Mouse (Mus musculus) heart, adult 2 months (tissue): ENCODE results near the gene Abcc1. TPM values are rescaled to one million over a fixed set of nuclear protein-coding genes. Genes with fewer than 3 reads are reported as not detected.

Source experiments
- DNase-seq, 2 experiments: peaks; one replicate each; pipeline ENCODE4 v3.0.0; 2021
- H3K27ac ChIP-seq: fragments of 200-600 bp; 2 replicates; pipeline ENCODE4 v1.8.1; 2022
- H3K27me3 ChIP-seq: fragments of 200-500 bp; 2 replicates; pipeline ENCODE4 v1.6.1; 2012; ENCODE audit warnings: mild to moderate bottlenecking, low read length, inconsistent platforms, mixed read lengths; ENCODE audit not compliant: control insufficient read depth, insufficient read depth
- H3K36me3 ChIP-seq: fragments of 200-500 bp; 2 replicates; pipeline ENCODE4 v1.6.1; 2012; ENCODE audit warnings: low read length, inconsistent platforms; ENCODE audit not compliant: control insufficient read depth, insufficient read depth
- H3K4me1 ChIP-seq: fragments of 200-500 bp; 2 replicates; pipeline ENCODE4 v1.6.1; 2011; ENCODE audit warnings: low read length; ENCODE audit not compliant: control insufficient read depth, insufficient read depth
- H3K4me3 ChIP-seq: fragments of 200-600 bp; 2 replicates; pipeline ENCODE4 v1.8.1; 2022
- H3K79me2 ChIP-seq: fragments of 200-500 bp; replicated peaks from 2 replicates; pipeline ENCODE4 v1.6.1; 2012; ENCODE audit warnings: mild to moderate bottlenecking, inconsistent platforms, low read length, moderate library complexity, mixed read lengths; ENCODE audit not compliant: control insufficient read depth, insufficient read depth
- H3K9ac ChIP-seq: fragments of 200-500 bp; 2 replicates; pipeline ENCODE4 v1.6.1; 2012; ENCODE audit warnings: low read depth, mild to moderate bottlenecking, control low read depth, inconsistent platforms, low read length, mixed read lengths
- CTCF ChIP-seq: fragments of 200-600 bp; IDR thresholded peaks from 2 replicates; pipeline ENCODE4 v1.8.1; 2022; ENCODE audit warnings: antibody characterized with exemption, mild to moderate bottlenecking, moderate library complexity
- EP300 ChIP-seq: fragments of 200-500 bp; IDR thresholded peaks from 2 replicates; pipeline ENCODE4 v1.6.1; 2011; ENCODE audit warnings: low read depth, low read length, control low read depth; ENCODE audit not compliant: insufficient read depth
- POLR2A ChIP-seq: fragments of 200-500 bp; IDR thresholded peaks from 2 replicates; pipeline ENCODE4 v1.6.1; 2011; ENCODE audit warnings: mild to moderate bottlenecking, low read depth, low read length, control low read depth; ENCODE audit not compliant: insufficient read depth
- WGBS: fragments of 180-500 bp; shearing (Covaris S2); methylation state at CpG from one replicate; pipeline ENCODE4 v1.1.7; 2018; 5-methylcytosine and 5-hydroxymethylcytosine counted together
- intact Hi-C: fragments of 180-260 bp; cut with DNase I; formaldehyde crosslinking; loops from one replicate; pipeline ENCODE4 v1.15.1; 2025
- polyA plus RNA-seq: library from polyadenylated mRNA; depleted of rRNA; stranded (reverse); fragments of >200 nt; gene quantifications from 2 replicates; pipeline ENCODE4 v1.2.3, GENCODE M21; 2012
- total RNA-seq, 2 experiments: library from RNA; stranded (reverse); gene quantifications; 2 replicates each; pipeline ENCODE4 v1.2.3; 2021

Gene Abcc1
- total and polyA plus RNA-seq, 3 experiments = 14.4 to 37.5 (median 21.4) TPM

DNA sequence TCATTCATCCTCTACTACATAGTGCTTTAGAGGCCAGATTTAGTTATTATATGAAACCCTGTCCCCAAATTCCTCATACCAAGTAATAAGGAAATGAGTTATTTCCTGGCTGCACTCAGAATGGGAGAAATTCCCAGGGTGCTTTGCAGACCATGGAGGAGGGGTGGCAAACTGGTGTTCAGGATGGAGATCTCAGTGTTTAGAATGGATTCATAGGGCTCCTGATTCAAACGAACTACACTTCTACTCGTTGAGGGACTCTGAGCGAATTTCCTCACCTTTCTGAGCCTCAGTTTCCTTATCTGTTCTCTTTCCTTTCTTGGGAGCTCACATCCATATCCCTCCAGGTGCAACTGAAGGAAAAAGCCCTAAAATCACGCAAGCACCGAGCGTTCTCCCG lies 427 bp upstream of the Abcc1 start:
- H3K36me3 ChIP-seq = no peaks in the 10 kb centered on the region
- TF ChIP-seq POLR2A (no peak), EP300 (no peak), CTCF (no peak)
- H3K4me3 ChIP-seq = peak overlapping the region; percentile 96
- no peak for DNase-seq
- peaks cover 2% of the 10 kb centered on the region; the same call in 1 of the 2 replicates for H3K79me2 ChIP-seq
- intact Hi-C loops = loop anchor here (2.0 kb wide), 1 partner anchor 44 kb away; the partner anchor contains the start of gene Fopnl
- no peaks in the 10 kb centered on the region for H3K27me3 ChIP-seq
- WGBS = 7% methylated on average over 7 of the region's 7 CpGs
- peaks cover 6% of the 10 kb centered on the region; the same call in 1 of the 2 replicates for H3K4me1 ChIP-seq
- H3K27ac ChIP-seq = peak overlapping the region; percentile 89
- H3K9ac ChIP-seq = peak overlapping the region; percentile 60

DNA sequence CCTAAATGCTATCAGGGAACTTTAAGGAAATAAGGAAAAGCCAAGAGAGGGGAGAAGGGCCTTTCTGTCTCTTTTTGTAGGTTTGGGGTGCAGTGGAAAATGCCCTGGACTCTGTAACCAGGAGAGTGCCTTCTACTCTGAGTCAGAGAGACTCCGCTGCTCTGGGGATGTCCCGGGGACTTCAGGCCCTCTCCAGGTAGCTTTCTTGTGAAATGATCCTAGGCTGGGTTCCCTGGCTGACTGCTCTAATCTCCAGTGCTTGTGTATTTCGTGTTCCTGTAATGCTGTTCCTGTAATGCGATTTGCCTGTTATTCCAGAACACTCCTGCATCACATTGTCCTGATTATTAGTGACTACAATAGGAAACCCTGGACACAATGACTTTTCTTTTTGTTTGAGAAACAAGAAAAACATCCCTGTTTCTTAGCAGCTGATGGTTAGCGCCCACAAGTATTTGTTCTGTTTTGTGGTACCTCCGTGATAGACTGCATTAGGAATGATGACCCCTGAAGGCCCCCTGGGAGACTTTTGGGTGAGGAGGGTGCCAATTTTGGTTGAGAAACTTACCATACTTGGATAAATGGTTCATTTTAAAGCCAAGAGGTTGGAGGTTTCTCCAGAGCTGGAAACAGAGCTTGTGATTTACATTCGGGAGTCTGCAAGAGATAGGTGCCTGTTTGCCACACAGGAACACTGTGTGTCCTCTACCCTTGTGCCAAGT lies 902 bp downstream of the Abcc1 start:
- peak overlapping the region; percentile 96 for H3K9ac ChIP-seq
- H3K79me2 ChIP-seq = peaks cover 2% of the 10 kb centered on the region; the same call in 1 of the 2 replicates
- intact Hi-C loops = no loop called here
- no peak for DNase-seq
- H3K4me1 ChIP-seq = peaks cover 6% of the 10 kb centered on the region; the same call in 1 of the 2 replicates
- no peaks in the 10 kb centered on the region for H3K27me3 ChIP-seq
- H3K36me3 ChIP-seq = no peaks in the 10 kb centered on the region
- 33% methylated on average over 7 of the region's 7 CpGs for WGBS
- TF ChIP-seq EP300 = no peak
- no peak for TF ChIP-seq POLR2A
- TF ChIP-seq CTCF = no peak
- peak overlapping the region; percentile 96 for H3K4me3 ChIP-seq
- H3K27ac ChIP-seq = peak overlapping the region; percentile 89

DNA sequence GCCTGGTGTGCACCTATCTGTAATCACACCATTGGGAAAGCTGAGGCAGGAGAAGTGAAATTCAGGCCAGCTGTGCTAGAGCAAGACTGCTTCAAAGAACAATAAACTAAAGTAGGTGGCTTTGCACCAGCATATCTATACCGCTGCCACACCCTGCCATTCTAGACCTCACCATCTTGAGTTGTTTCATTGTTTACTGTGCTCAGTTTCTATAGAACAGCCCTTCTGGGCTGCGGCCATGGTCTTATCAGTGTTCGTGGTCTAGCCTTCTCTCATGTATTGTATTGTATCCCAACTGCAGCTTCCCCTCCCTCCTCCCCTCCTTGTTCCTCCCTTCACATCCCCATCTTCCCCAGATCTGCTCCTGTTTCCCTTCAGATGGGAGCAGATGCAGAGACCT lies 2.1 kb downstream of the Abcc1 start:
- H3K4me1 ChIP-seq = peaks cover 6% of the 10 kb centered on the region; the same call in 1 of the 2 replicates
- intact Hi-C loops = no loop called here
- peaks cover 2% of the 10 kb centered on the region; the same call in 1 of the 2 replicates for H3K79me2 ChIP-seq
- 93% methylated on average over 3 of the region's 3 CpGs for WGBS
- no peak for DNase-seq
- no peak for TF ChIP-seq CTCF
- H3K4me3 ChIP-seq = no peak overlapping the region
- H3K27me3 ChIP-seq = no peaks in the 10 kb centered on the region
- no peak overlapping the region for H3K9ac ChIP-seq
- no peak overlapping the region for H3K27ac ChIP-seq
- H3K36me3 ChIP-seq = no peaks in the 10 kb centered on the region

DNA sequence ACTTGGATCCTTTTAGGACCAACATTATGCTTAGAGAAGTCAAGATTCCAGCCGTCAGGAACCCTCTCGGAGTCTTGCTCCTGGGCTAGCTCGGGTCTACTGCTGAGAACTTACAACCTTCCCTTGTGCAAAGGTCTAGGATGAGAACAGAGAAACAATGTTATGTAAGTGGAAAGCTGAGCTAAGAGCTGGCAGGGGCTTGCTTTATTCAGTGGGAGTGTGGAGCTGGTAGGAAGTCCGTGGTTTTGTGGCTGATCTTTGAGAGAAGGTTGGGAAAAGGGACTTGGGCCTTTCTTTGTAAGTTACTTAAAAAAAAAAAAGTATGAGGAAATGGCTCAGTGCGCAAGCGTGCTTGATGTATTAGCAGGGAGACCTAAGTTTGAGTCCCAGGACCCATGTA lies 2.7 kb downstream of the Abcc1 start:
- WGBS = 80% methylated on average over 6 of the region's 6 CpGs
- H3K4me3 ChIP-seq = no peak overlapping the region
- H3K27me3 ChIP-seq = no peaks in the 10 kb centered on the region
- H3K9ac ChIP-seq = no peak overlapping the region
- peaks cover 6% of the 10 kb centered on the region; the same call in 1 of the 2 replicates for H3K4me1 ChIP-seq
- H3K36me3 ChIP-seq = no peaks in the 10 kb centered on the region
- intact Hi-C loops = no loop called here
- DNase-seq = no peak
- no peak overlapping the region; the same call in 1 of the 2 replicates for H3K27ac ChIP-seq
- TF ChIP-seq CTCF = no peak
- no peak for TF ChIP-seq EP300
- no peak for TF ChIP-seq POLR2A
- peaks cover 2% of the 10 kb centered on the region; the same call in 1 of the 2 replicates for H3K79me2 ChIP-seq

DNA sequence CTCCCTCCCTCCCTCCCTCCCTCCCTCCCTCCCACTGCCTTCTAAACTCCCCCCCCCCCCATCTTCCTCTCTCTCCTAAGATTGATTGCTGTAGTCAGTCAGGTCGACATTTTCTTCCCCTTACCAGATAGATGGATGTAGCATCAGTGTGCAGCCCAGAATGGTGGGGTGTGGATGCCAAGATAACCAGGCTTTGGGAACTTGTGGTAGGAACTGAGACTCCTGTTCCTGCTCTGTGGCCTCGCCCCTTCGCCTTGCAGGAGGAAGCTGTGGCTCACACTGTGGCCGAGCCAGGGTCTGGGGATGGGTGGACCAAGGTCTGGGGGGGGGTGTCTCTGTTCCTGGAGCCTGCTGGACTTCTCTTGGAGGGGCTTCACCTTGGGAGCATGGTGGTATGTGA lies 4.1 kb downstream of the Abcc1 start:
- peaks cover 2% of the 10 kb centered on the region; the same call in 1 of the 2 replicates for H3K79me2 ChIP-seq
- no peaks in the 10 kb centered on the region for H3K36me3 ChIP-seq
- no peak overlapping the region for H3K9ac ChIP-seq
- intact Hi-C loops = no loop called here
- peaks cover 12% of the 10 kb centered on the region for H3K4me1 ChIP-seq
- WGBS = 66% methylated on average over 4 of the region's 4 CpGs
- H3K4me3 ChIP-seq = no peak overlapping the region
- no peak overlapping the region for H3K27ac ChIP-seq
- H3K27me3 ChIP-seq = no peaks in the 10 kb centered on the region
- DNase-seq = no peak
- TF ChIP-seq CTCF (no peak), POLR2A (no peak), EP300 (no peak)

DNA sequence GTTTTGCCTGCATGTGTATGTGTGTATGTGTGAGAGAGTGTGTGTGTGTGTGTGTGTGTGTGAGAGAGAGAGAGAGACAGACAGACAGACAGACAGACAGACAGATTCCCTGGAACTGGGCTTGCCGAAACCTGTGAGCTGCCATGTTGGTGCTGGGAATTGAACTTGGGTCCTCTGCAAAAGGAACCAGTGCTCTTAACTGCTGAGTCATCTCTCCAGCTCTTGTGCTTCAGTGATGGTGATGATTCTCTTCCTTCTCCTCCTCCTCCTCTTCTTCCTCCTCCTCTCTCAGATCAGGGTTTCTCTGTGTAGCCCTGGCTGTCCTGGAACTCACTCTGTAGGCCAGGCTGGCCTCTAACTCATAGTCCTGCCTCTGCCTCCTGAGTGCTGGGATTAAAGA lies 4.7 kb downstream of the Abcc1 start:
- 100% methylated on average over 1 of the region's 1 CpGs for WGBS
- Histone ChIP-seq H3K27ac (no peak overlapping the region), H3K4me1 (peaks cover 12% of the 10 kb centered on the region), H3K79me2 (peaks cover 2% of the 10 kb centered on the region; the same call in 1 of the 2 replicates), H3K9ac (no peak overlapping the region), H3K4me3 (no peak overlapping the region), H3K27me3 (no peaks in the 10 kb centered on the region), H3K36me3 (no peaks in the 10 kb centered on the region)
- TF ChIP-seq EP300 (no peak), POLR2A (no peak), CTCF (no peak)
- intact Hi-C loops = no loop called here
- DNase-seq = no peak
